Mouse (Mus musculus) heart, adult 2 months (tissue): ENCODE data around the gene Unc5a. TPM values are rescaled to one million over a fixed set of nuclear protein-coding genes. Genes with fewer than 3 reads are reported as not detected.

Experiments
- DNase-seq, 2 experiments: peaks; one replicate each; pipeline ENCODE4 v3.0.0; 2021
- H3K27ac ChIP-seq: fragments of 200-600 bp; 2 replicates; pipeline ENCODE4 v1.8.1; 2022
- H3K27me3 ChIP-seq: fragments of 200-500 bp; 2 replicates; pipeline ENCODE4 v1.6.1; 2012; ENCODE audit warnings: mild to moderate bottlenecking, low read length, inconsistent platforms, mixed read lengths; ENCODE audit not compliant: control insufficient read depth, insufficient read depth
- H3K36me3 ChIP-seq: fragments of 200-500 bp; 2 replicates; pipeline ENCODE4 v1.6.1; 2012; ENCODE audit warnings: low read length, inconsistent platforms; ENCODE audit not compliant: control insufficient read depth, insufficient read depth
- H3K4me1 ChIP-seq: fragments of 200-500 bp; 2 replicates; pipeline ENCODE4 v1.6.1; 2011; ENCODE audit warnings: low read length; ENCODE audit not compliant: control insufficient read depth, insufficient read depth
- H3K4me3 ChIP-seq: fragments of 200-600 bp; 2 replicates; pipeline ENCODE4 v1.8.1; 2022
- H3K79me2 ChIP-seq: fragments of 200-500 bp; replicated peaks from 2 replicates; pipeline ENCODE4 v1.6.1; 2012; ENCODE audit warnings: mild to moderate bottlenecking, inconsistent platforms, low read length, moderate library complexity, mixed read lengths; ENCODE audit not compliant: control insufficient read depth, insufficient read depth
- H3K9ac ChIP-seq: fragments of 200-500 bp; 2 replicates; pipeline ENCODE4 v1.6.1; 2012; ENCODE audit warnings: low read depth, mild to moderate bottlenecking, control low read depth, inconsistent platforms, low read length, mixed read lengths
- CTCF ChIP-seq: fragments of 200-600 bp; IDR thresholded peaks from 2 replicates; pipeline ENCODE4 v1.8.1; 2022; ENCODE audit warnings: antibody characterized with exemption, mild to moderate bottlenecking, moderate library complexity
- EP300 ChIP-seq: fragments of 200-500 bp; IDR thresholded peaks from 2 replicates; pipeline ENCODE4 v1.6.1; 2011; ENCODE audit warnings: low read depth, low read length, control low read depth; ENCODE audit not compliant: insufficient read depth
- POLR2A ChIP-seq: fragments of 200-500 bp; IDR thresholded peaks from 2 replicates; pipeline ENCODE4 v1.6.1; 2011; ENCODE audit warnings: mild to moderate bottlenecking, low read depth, low read length, control low read depth; ENCODE audit not compliant: insufficient read depth
- WGBS: fragments of 180-500 bp; shearing (Covaris S2); methylation state at CpG from one replicate; pipeline ENCODE4 v1.1.7; 2018; 5-methylcytosine and 5-hydroxymethylcytosine counted together
- intact Hi-C: fragments of 180-260 bp; cut with DNase I; formaldehyde crosslinking; loops from one replicate; pipeline ENCODE4 v1.15.1; 2025
- polyA plus RNA-seq: library from polyadenylated mRNA; depleted of rRNA; stranded (reverse); fragments of >200 nt; gene quantifications from 2 replicates; pipeline ENCODE4 v1.2.3, GENCODE M21; 2012
- total RNA-seq, 2 experiments: library from RNA; stranded (reverse); gene quantifications; 2 replicates each; pipeline ENCODE4 v1.2.3; 2021

Gene Unc5a
- total and polyA plus RNA-seq, 3 experiments = 0.57 to 1.2 (median 0.73) TPM

GRCm38 (mm10) chr13:55017898-55018599, 68.8 kb downstream of the Unc5a start:
- Histone ChIP-seq H3K27ac (no peak overlapping the region), H3K4me3 (no peak overlapping the region), H3K9ac (no peak overlapping the region), H3K36me3 (no peaks in the 10 kb centered on the region), H3K79me2 (no peaks in the 10 kb centered on the region), H3K27me3 (no peaks in the 10 kb centered on the region), H3K4me1 (peaks cover 3% of the 10 kb centered on the region)
- no peak for TF ChIP-seq POLR2A
- intact Hi-C loops = no loop called here
- DNase-seq = no peak
- WGBS = 72% methylated on average over 8 of the region's 8 CpGs

- TF ChIP-seq EP300 = no peak
- TF ChIP-seq POLR2A = no peak
- no peak for TF ChIP-seq CTCF
- WGBS = 85% methylated on average over 9 of the region's 9 CpGs
- intact Hi-C loops = no loop called here
Observed at GRCm38 (mm10) chr13:55018700-55019099, 69.5 kb downstream of the Unc5a start.

DNA sequence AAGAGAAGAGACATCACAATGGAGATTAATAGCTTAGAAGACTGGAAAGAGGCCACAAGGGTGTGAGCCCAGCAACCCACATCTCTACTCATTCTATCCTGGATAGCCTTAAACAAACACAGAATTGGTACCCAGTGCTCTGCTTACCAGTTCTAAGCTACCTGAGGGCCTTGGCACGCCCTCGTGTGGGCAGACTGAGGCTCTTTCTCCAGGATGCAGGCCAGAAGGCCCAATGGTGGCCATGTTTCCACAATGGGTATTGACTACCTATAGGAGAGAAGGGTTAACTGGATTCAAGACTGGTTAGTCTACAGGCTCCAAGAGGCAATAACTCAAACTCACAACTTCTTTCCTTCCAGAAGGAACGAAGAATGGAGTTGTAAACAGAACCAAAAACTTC, 70.0 kb downstream of the Unc5a start:
- H3K4me3 ChIP-seq = no peak overlapping the region
- H3K9ac ChIP-seq = no peak overlapping the region
- H3K27me3 ChIP-seq = no peaks in the 10 kb centered on the region
- WGBS = 58% methylated on average over 3 of the region's 3 CpGs
- no peaks in the 10 kb centered on the region for H3K79me2 ChIP-seq
- H3K27ac ChIP-seq = no peak overlapping the region
- intact Hi-C loops = no loop called here
- no peak for DNase-seq
- peaks cover 4% of the 10 kb centered on the region for H3K4me1 ChIP-seq
- H3K36me3 ChIP-seq = no peaks in the 10 kb centered on the region
- no peak for TF ChIP-seq CTCF
- TF ChIP-seq POLR2A = no peak
- TF ChIP-seq EP300 = no peak

More at GRCm38 (mm10) chr13:55018700-55019099, 69.5 kb downstream of the Unc5a start:
- H3K79me2 ChIP-seq = no peaks in the 10 kb centered on the region
- DNase-seq = no peak
- no peaks in the 10 kb centered on the region for H3K27me3 ChIP-seq
- H3K4me3 ChIP-seq = no peak overlapping the region
- peaks cover 4% of the 10 kb centered on the region for H3K4me1 ChIP-seq
- no peaks in the 10 kb centered on the region for H3K36me3 ChIP-seq
- no peak overlapping the region for H3K9ac ChIP-seq
- no peak overlapping the region for H3K27ac ChIP-seq

- intact Hi-C loops = no loop called here
- H3K4me3 ChIP-seq = no peak overlapping the region
- WGBS = 77% methylated on average over 4 of the region's 4 CpGs
- TF ChIP-seq EP300 (no peak), POLR2A (no peak), CTCF (no peak)
- H3K79me2 ChIP-seq = no peaks in the 10 kb centered on the region
- H3K9ac ChIP-seq = no peak overlapping the region
- H3K27ac ChIP-seq = no peak overlapping the region
- no peak for DNase-seq
- H3K4me1 ChIP-seq = peaks cover 4% of the 10 kb centered on the region
- no peaks in the 10 kb centered on the region for H3K36me3 ChIP-seq
- H3K27me3 ChIP-seq = no peaks in the 10 kb centered on the region
Observed at GRCm38 (mm10) chr13:55020051-55020450, 70.8 kb downstream of the Unc5a start.

DNA sequence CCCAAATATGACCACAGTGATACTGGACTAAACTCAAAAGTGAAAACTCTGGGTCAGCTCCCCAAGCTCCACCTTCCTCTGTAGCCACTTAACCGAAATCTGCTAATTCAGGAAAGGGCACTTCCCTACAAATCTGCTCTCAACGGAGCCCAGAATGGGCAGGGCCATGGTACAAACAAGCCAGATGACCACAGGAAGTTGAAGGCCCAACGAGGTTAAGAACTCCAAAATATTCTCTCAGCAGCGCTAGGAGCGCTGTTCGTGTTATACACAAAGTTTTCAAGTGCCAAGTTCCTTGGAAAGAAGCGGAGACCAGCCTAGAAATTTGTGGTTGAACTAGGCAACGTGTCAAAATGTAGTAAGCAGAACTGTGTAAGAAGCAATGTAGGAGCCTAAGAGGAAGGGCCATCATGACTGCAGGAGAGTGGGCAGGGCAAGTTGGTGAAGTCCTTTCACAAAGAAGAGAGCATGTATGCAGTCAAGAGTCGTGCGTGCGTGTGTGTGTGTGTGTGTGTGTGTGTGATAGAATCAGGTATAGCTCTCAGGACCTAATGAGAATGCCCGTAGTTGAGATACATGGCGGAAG, 72.1 kb downstream of the Unc5a start, which contains the start of gene Hk3:
Hk3 (minus strand) TSS at position 192 of the 586 bp plus-strand sequence.
- WGBS = 70% methylated on average over 13 of the region's 13 CpGs
- H3K27ac ChIP-seq = no peak within 1 kb of the TSS
- H3K79me2 ChIP-seq = no peaks in the 10 kb centered on the region
- TF ChIP-seq EP300 (no peak), CTCF (no peak), POLR2A (no peak)
- intact Hi-C loops = no loop called here
- peaks cover 4% of the 10 kb centered on the region for H3K4me1 ChIP-seq
- no peak within 1 kb of the TSS for H3K9ac ChIP-seq
- H3K4me3 ChIP-seq = no peak within 1 kb of the TSS
- H3K36me3 ChIP-seq = no peaks in the 10 kb centered on the region
- DNase-seq = peak in 1 of 2 experiments; percentile 50
- H3K27me3 ChIP-seq = no peaks in the 10 kb centered on the region

DNA sequence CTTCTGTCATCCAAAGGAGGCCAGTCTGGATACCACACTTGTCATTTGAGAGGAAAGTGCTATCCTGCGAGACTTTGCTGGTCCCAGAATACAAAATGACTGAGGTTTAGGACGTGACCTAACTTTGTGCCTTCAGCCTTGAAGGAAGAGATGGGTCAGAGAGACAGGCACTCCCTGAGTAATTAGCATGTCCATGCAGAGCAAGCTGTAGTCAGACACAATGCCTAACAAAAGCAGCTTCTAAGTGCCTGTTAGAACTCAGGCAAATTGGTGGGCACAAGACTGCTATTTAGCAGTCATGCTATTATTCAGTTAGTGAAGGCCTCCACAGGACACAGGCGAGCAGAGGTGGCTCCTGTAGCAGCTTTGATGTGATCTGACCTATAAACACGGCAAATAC, 73.0 kb downstream of the Unc5a start:
- Histone ChIP-seq H3K4me3 (no peak overlapping the region), H3K9ac (no peak overlapping the region), H3K36me3 (no peaks in the 10 kb centered on the region), H3K4me1 (peaks cover 4% of the 10 kb centered on the region), H3K79me2 (no peaks in the 10 kb centered on the region), H3K27me3 (no peaks in the 10 kb centered on the region), H3K27ac (no peak overlapping the region)
- TF ChIP-seq EP300 (no peak), POLR2A (no peak), CTCF (no peak)
- 77% methylated on average over 4 of the region's 4 CpGs for WGBS
- intact Hi-C loops = no loop called here
- no peak for DNase-seq
